Mouse (Mus musculus) ES-Bruce4 (cell line): ENCODE results near the gene Scimp.

Experiments
- CTCF ChIP-seq: IDR thresholded peaks from one replicate; pipeline ENCODE4 v1.8.1; 2011; ENCODE audit warnings: low read depth, low read length
- EP300 ChIP-seq: IDR thresholded peaks from 2 replicates; pipeline ENCODE4 v1.6.1; 2011; ENCODE audit warnings: low read depth, low read length; ENCODE audit not compliant: insufficient read depth
- POLR2A ChIP-seq: IDR thresholded peaks from one replicate; pipeline ENCODE4 v1.8.1; 2011; ENCODE audit warnings: low read length; ENCODE audit not compliant: insufficient read depth

DNA sequence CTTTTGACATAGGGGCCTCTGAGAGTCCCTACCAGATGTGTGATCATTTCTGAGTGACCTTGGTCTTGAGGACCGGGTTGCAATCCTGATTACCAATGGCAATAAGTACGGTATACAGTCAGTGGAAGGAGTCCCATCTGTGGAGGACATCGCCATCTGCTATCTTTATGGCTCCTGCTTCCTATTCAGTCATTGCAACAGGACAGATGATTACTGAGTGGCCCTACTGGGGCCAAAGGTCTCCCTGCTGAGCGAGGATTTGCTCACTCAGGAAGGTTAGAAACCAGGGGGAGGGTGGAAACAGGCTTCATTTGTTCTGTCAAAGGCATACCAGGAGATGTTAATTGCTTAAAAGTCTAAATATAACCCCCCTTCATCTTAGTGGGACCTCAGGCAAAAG is 30.6 kb upstream of the Scimp start:
- TF ChIP-seq CTCF (no peak), POLR2A (no peak), EP300 (no peak)
